Mouse (Mus musculus) G1E (cell line): ENCODE results near the gene Tnfrsf18.

Experiments used
- CTCF ChIP-seq: IDR thresholded peaks from 2 replicates; pipeline ENCODE4 v1.5.1; 2012; ENCODE audit warnings: low read depth, low read length, inconsistent platforms, mixed read lengths
- GATA1 ChIP-seq: IDR thresholded peaks from 2 replicates; pipeline ENCODE4 v1.6.1; 2012; ENCODE audit warnings: borderline replicate concordance, low read length, inconsistent platforms, mixed read lengths
- TAL1 ChIP-seq: conservative IDR thresholded peaks from 2 replicates; pipeline ENCODE4 v1.6.1; 2012; ENCODE audit warnings: low read depth, low read length, inconsistent platforms, mixed read lengths

DNA sequence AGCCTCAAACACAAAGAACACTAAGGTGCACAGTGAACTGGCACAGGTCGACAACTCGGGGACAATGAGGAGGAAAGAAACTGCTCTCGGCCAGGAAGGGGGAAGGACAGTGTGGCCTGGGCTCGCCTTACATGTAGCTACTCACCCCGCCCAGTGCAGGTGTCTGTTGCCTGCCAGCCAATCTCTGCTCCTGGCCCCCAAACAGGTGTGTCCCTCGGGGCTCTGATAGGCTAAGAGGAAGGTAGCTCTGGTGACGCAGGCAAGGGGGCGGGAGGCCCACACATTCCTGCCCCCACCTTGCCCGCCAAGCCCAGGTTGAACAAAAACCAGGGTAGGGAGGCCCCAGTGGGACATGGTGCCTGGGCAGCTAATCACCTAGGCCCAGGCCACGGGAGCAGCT, 33.7 kb downstream of the Tnfrsf18 start:
- TF ChIP-seq CTCF (no peak), TAL1 (no peak), GATA1 (no peak)
